Mouse (Mus musculus) embryonic fibroblast, embryonic 13.5 days (primary cell): ENCODE measurements at regions not wholly inside any gene's neighbourhood (a gene's known extent, or its start where the extent isn't known, plus 50 kb on each side); places are given as distances from the start of the nearest gene placed in this dataset.

ENCODE experiments used
- CTCF ChIP-seq: IDR thresholded peaks from 2 replicates; pipeline ENCODE4 v1.5.1; 2011; ENCODE audit warnings: mild to moderate bottlenecking, control low read depth, low read length, moderate library complexity, borderline replicate concordance; ENCODE audit not compliant: insufficient read depth
- POLR2A ChIP-seq: IDR thresholded peaks from 2 replicates; pipeline ENCODE4 v1.6.1; 2011; ENCODE audit warnings: low read depth, mild to moderate bottlenecking, control low read depth, low read length, moderate library complexity

DNA sequence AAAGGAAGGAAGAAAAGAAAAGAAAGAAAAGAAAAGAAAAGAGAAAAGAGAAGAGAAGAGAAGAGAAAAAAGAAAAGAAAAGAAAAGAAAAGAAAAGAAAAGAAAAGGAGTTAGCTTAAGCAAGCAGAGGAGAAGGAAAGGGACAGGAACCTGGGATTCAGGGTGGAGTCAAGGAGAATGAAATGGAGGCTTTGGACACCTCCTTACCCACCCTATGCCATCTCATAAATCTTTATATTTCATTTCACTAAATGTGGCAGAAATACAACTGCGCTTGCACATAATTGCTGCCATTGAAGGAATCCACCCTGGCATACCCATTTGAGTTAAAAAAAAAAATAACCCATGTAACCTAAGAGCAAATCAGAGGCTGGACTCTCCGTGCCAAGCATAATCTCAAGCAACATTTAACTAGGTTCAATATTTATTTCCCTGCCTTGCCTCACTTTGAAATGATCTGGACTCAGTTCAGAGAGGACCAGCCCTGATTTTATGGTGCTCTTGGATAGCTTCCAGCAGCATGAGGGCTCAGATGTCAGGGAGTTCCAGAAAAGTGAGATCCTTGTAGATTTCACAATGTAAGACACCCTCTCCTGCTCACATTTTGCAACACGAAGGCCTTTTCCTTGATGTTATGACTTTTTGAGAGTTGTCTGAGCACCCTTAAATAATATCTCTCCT lies 456.2 kb downstream of the Pik3r1 start:
- TF ChIP-seq CTCF = no peak
- TF ChIP-seq POLR2A = no peak
